Mouse (Mus musculus) midbrain, embryonic 15.5 days (tissue): ENCODE data around the gene 2010111I01Rik. TPM values are rescaled to one million over a fixed set of nuclear protein-coding genes. Genes with fewer than 3 reads are reported as not detected.
"Not testable (repeated sequence)": the region's sequence is repeated elsewhere in the genome, so short reads cannot be mapped to it uniquely, and the experiment has no call there.

ENCODE experiments used
- ATAC-seq: fragments of 200-750 bp; cut with Nextera tagmentation; replicated peaks from 2 replicates; pipeline ENCODE4 v1.8.0; 2017; ENCODE audit warnings: moderate TSS enrichment
- H3K27ac ChIP-seq: fragments of 300-500 bp; sonication (generic); 2 replicates; pipeline ENCODE4 v1.5.1; 2015; ENCODE audit warnings: mild to moderate bottlenecking, inconsistent platforms
- H3K27me3 ChIP-seq: fragments of 300-500 bp; sonication (generic); replicated peaks from 2 replicates; pipeline ENCODE4 v1.6.1; 2015; ENCODE audit warnings: inconsistent platforms
- H3K36me3 ChIP-seq: fragments of 300-500 bp; sonication (generic); replicated peaks from 2 replicates; pipeline ENCODE4 v1.6.1; 2015; ENCODE audit warnings: inconsistent platforms
- H3K4me1 ChIP-seq: fragments of 300-500 bp; sonication (generic); 2 replicates; pipeline ENCODE4 v1.6.1; 2015; ENCODE audit warnings: inconsistent platforms
- H3K4me2 ChIP-seq: fragments of 300-500 bp; sonication (generic); 2 replicates; pipeline ENCODE4 v1.6.1; 2015; ENCODE audit warnings: inconsistent platforms, mild to moderate bottlenecking, moderate library complexity
- H3K4me3 ChIP-seq: fragments of 300-500 bp; sonication (generic); 2 replicates; pipeline ENCODE4 v1.5.1; 2015; ENCODE audit warnings: mild to moderate bottlenecking, inconsistent platforms
- H3K9ac ChIP-seq: fragments of 300-500 bp; sonication (generic); 2 replicates; pipeline ENCODE4 v1.6.1; 2015; ENCODE audit warnings: mild to moderate bottlenecking, inconsistent platforms
- H3K9me3 ChIP-seq: fragments of 300-500 bp; sonication (generic); 2 replicates; pipeline ENCODE4 v1.6.1; 2016; ENCODE audit warnings: inconsistent platforms
- WGBS: fragments of 180-500 bp; shearing (Covaris S2); methylation state at CpG from one replicate; pipeline ENCODE4 v1.1.7; 2015; ENCODE audit warnings: mixed read lengths; 5-methylcytosine and 5-hydroxymethylcytosine counted together
- polyA plus RNA-seq: library from polyadenylated mRNA; unstranded; fragments of >200 nt; fragmentation: Nextera tagmentation; extraction: Ambion mirVana; gene quantifications from 2 replicates; pipeline ENCODE4 v1.2.1, GENCODE M21; 2015

The 2010111I01Rik gene
- polyA plus RNA-seq, 1 experiment from 2014 or later: 29.0 TPM

GRCm38 (mm10) chr13:63336335-63336734 is 371.6 kb downstream of the 2010111I01Rik start:
- Histone ChIP-seq H3K9ac (no peak overlapping the region), H3K27me3 (no peaks in the 10 kb centered on the region), H3K9me3 (no peaks in the 10 kb centered on the region), H3K4me1 (peaks cover 8% of the 10 kb centered on the region; the same call in 1 of the 2 replicates), H3K4me3 (no peak overlapping the region), H3K36me3 (no peaks in the 10 kb centered on the region), H3K27ac (peak overlapping the region; percentile 22; the same call in 1 of the 2 replicates), H3K4me2 (no peak overlapping the region)
- peak; percentile 88 for ATAC-seq
- 18% methylated on average over 7 of the region's 7 CpGs for WGBS

DNA sequence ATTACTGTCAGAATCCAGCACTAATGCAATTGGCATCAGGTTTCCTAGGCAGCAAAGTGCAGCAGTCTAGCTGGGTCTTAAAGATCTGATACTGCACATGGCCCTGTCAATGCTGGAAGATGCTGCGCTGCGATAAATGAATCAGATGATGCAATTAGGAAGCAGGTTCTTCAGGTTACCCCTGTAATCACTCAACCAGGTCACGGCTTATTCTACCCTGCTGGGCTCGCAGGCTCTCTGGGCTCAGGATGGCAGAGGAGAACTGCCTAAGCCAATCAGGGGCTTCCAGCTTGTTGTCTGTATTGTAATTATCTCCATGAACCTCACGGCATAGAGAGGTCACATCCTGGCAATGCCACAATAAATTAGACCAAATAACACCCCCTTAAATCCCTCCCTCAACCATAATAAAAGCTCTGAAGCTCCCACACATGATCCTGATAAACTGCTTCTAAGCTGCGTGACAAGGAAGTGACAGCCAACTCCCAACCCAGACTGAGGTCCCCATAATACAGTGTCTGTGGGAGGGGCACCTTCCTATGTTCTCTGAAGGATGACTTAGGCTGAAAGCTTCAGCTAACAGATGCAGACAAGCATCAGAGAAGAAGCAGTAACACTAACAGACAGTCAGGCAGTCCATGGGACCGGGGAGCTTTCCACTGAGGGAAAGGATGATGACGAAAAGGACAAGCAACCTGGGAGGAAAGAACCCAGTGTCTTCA is 372.7 kb downstream of the 2010111I01Rik start:
- Histone ChIP-seq H3K36me3 (no peaks in the 10 kb centered on the region), H3K4me2 (no peak overlapping the region), H3K27ac (no peak overlapping the region), H3K9ac (no peak overlapping the region), H3K9me3 (no peaks in the 10 kb centered on the region), H3K27me3 (no peaks in the 10 kb centered on the region), H3K4me1 (peaks cover 8% of the 10 kb centered on the region; the same call in 1 of the 2 replicates), H3K4me3 (no peak overlapping the region)
- WGBS: 42% methylated on average over 8 of the region's 8 CpGs
- ATAC-seq: peak; percentile 51

DNA sequence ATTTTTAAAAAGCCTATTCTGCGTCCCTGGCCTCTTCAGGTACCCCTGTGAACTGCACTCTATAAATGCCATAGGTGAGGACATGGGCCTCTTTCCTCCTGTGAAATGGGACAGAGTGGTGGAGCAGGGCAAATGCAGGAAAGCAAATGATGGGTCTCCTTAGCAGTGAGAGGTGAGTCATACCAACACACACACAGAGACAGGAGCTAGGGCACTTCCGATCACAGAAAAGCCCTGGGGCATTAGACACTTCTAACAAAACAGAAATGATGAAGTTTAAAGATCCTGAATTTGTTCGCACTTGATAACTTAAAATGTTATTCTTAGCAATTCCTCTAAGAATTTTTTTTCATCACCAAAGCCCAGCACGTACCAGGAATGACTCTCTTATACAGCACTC is 375.3 kb downstream of the 2010111I01Rik start:
- Histone ChIP-seq H3K9me3 (no peaks in the 10 kb centered on the region), H3K4me2 (no peak overlapping the region), H3K4me3 (no peak overlapping the region), H3K27ac (no peak overlapping the region), H3K36me3 (no peaks in the 10 kb centered on the region), H3K27me3 (no peaks in the 10 kb centered on the region), H3K9ac (no peak overlapping the region), H3K4me1 (peaks cover 8% of the 10 kb centered on the region; the same call in 1 of the 2 replicates)
- no peak for ATAC-seq
- WGBS: 92% methylated on average over 4 of the region's 4 CpGs

DNA sequence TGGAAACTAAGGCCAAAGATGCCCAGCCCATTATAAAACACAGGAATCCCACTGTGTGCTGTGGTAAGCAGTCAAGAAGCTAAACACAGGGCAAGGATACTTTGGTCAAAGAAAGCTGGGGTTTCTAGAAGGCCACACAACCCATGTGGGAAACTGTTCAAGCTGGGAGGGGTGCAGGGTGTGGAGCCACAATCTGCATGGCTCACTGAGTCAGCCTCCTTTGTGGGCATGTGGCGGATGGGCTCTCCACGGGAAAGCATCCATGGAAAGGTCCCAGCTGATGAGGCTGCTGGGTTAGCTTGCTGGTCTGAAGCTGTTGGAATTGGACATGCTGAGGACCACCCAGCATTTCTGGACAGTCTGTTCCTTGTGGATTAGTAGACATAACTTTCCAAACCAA is 378.1 kb downstream of the 2010111I01Rik start:
- H3K9ac ChIP-seq: no peak overlapping the region
- WGBS: 86% methylated on average over 2 of the region's 2 CpGs
- ATAC-seq: no peak

DNA sequence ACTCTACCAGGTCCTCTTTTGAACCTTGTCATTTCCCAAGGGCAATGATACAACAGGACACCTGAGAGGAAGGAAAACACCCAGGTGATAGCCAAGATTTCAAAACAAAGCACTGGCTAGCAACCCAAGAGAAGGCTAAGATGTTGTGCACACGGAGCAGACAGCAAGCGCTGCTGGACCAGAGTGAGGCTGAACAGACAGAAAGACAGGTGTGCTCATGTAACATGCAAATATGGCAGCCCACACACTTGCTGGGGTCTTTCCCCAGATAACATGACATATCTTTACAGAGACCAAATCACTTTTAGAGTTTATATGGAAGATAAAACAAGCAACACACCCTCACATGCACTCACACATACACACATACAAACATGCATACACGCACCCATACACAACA is 379.8 kb downstream of the 2010111I01Rik start:
- no peaks in the 10 kb centered on the region for H3K27me3 ChIP-seq
- WGBS: 98% methylated on average over 3 of the region's 3 CpGs
- no peak overlapping the region for H3K27ac ChIP-seq
- H3K36me3 ChIP-seq: no peaks in the 10 kb centered on the region
- ATAC-seq: no peak
- H3K4me1 ChIP-seq: no peaks in the 10 kb centered on the region
- H3K4me3 ChIP-seq: no peak overlapping the region
- no peak overlapping the region for H3K9ac ChIP-seq
- H3K4me2 ChIP-seq: no peak overlapping the region
- H3K9me3 ChIP-seq: no peaks in the 10 kb centered on the region

More for the DNA sequence above, 378.1 kb downstream of the 2010111I01Rik start:
- no peaks in the 10 kb centered on the region for H3K36me3 ChIP-seq
- H3K4me3 ChIP-seq: no peak overlapping the region
- H3K27me3 ChIP-seq: no peaks in the 10 kb centered on the region
- H3K27ac ChIP-seq: no peak overlapping the region
- no peaks in the 10 kb centered on the region for H3K4me1 ChIP-seq
- H3K4me2 ChIP-seq: no peak overlapping the region
- no peaks in the 10 kb centered on the region for H3K9me3 ChIP-seq

- WGBS: 80% methylated on average over 5 of the region's 5 CpGs
- Histone ChIP-seq H3K4me1 (no peaks in the 10 kb centered on the region), H3K27me3 (no peaks in the 10 kb centered on the region)
These were observed 381.0 kb downstream of the 2010111I01Rik start for GRCm38 (mm10) chr13:63345476-63346225.

GRCm38 (mm10) chr13:63347639-63348038 is 382.9 kb downstream of the 2010111I01Rik start:
- H3K9ac ChIP-seq: no peak overlapping the region
- no peak overlapping the region for H3K4me2 ChIP-seq
- H3K4me3 ChIP-seq: no peak overlapping the region
- H3K27ac ChIP-seq: no peak overlapping the region
- no peak for ATAC-seq
- no peaks in the 10 kb centered on the region for H3K27me3 ChIP-seq
- H3K4me1 ChIP-seq: no peaks in the 10 kb centered on the region
- 92% methylated on average over 2 of the region's 2 CpGs for WGBS
- H3K36me3 ChIP-seq: no peaks in the 10 kb centered on the region
- no peaks in the 10 kb centered on the region for H3K9me3 ChIP-seq

More at GRCm38 (mm10) chr13:63345476-63346225, 381.0 kb downstream of the 2010111I01Rik start:
- Histone ChIP-seq H3K36me3 (no peaks in the 10 kb centered on the region), H3K27ac (no peak overlapping the region), H3K4me2 (no peak overlapping the region), H3K9ac (no peak overlapping the region), H3K4me3 (no peak overlapping the region), H3K9me3 (no peaks in the 10 kb centered on the region)
- no peak for ATAC-seq

- no peak for ATAC-seq
- WGBS: 93% methylated on average over 4 of the region's 4 CpGs
- Histone ChIP-seq H3K9me3 (no peaks in the 10 kb centered on the region), H3K27me3 (no peaks in the 10 kb centered on the region), H3K4me3 (no peak overlapping the region), H3K36me3 (no peaks in the 10 kb centered on the region), H3K27ac (no peak overlapping the region), H3K9ac (no peak overlapping the region), H3K4me2 (no peak overlapping the region), H3K4me1 (no peaks in the 10 kb centered on the region)
These were observed 385.4 kb downstream of the 2010111I01Rik start for GRCm38 (mm10) chr13:63350076-63350475.

- not testable (repeated sequence) for H3K4me3 ChIP-seq, H3K9ac ChIP-seq, H3K27me3 ChIP-seq, H3K27ac ChIP-seq, H3K4me2 ChIP-seq, ATAC-seq, H3K36me3 ChIP-seq, H3K9me3 ChIP-seq, H3K4me1 ChIP-seq
- 81% methylated on average over 4 of the region's 4 CpGs for WGBS
These were observed 388.6 kb downstream of the 2010111I01Rik start for GRCm38 (mm10) chr13:63353312-63353711.

GRCm38 (mm10) chr13:63356101-63356500 is 391.4 kb downstream of the 2010111I01Rik start:
- Histone ChIP-seq H3K4me2 (no peak overlapping the region), H3K27ac (no peak overlapping the region), H3K4me3 (no peak overlapping the region), H3K4me1 (no peaks in the 10 kb centered on the region), H3K36me3 (no peaks in the 10 kb centered on the region), H3K9ac (no peak overlapping the region), H3K27me3 (no peaks in the 10 kb centered on the region), H3K9me3 (no peaks in the 10 kb centered on the region)
- ATAC-seq: no peak
- WGBS: 93% methylated on average over 4 of the region's 4 CpGs

GRCm38 (mm10) chr13:63356558-63356957 is 391.9 kb downstream of the 2010111I01Rik start:
- no peak overlapping the region for H3K4me2 ChIP-seq
- no peaks in the 10 kb centered on the region for H3K36me3 ChIP-seq
- no peak overlapping the region for H3K9ac ChIP-seq
- no peaks in the 10 kb centered on the region for H3K9me3 ChIP-seq
- H3K4me3 ChIP-seq: no peak overlapping the region
- WGBS: 33% methylated on average over 3 of the region's 3 CpGs
- no peaks in the 10 kb centered on the region for H3K27me3 ChIP-seq
- no peaks in the 10 kb centered on the region for H3K4me1 ChIP-seq
- H3K27ac ChIP-seq: no peak overlapping the region
- 0 out of 2 replicates have a peak, but pooled peaks have one; percentile 24 for ATAC-seq

- H3K27ac ChIP-seq: no peak overlapping the region
- no peaks in the 10 kb centered on the region for H3K36me3 ChIP-seq
- H3K4me2 ChIP-seq: no peak overlapping the region
- no peaks in the 10 kb centered on the region for H3K27me3 ChIP-seq
- H3K9ac ChIP-seq: no peak overlapping the region
- H3K4me1 ChIP-seq: no peaks in the 10 kb centered on the region
- 95% methylated on average over 4 of the region's 4 CpGs for WGBS
- no peak overlapping the region for H3K4me3 ChIP-seq
- no peak for ATAC-seq
- H3K9me3 ChIP-seq: no peaks in the 10 kb centered on the region
These were observed 394.7 kb downstream of the 2010111I01Rik start for GRCm38 (mm10) chr13:63359393-63359792.
